Mouse (Mus musculus): ENCODE results near the gene Sntb2.
"Not testable (repeated sequence)": the region's sequence is repeated elsewhere in the genome, so short reads cannot be mapped to it uniquely, and the experiment has no call there.

Gene Sntb2

GRCm38 (mm10) chr8:106935324-106935869 lies at the start of gene Sntb2:
TSS of gene Sntb2 (plus strand) at chr8:106935750.
- in situ Hi-C loops (cut with MseI, MboI) = no loop called here

- in situ Hi-C loops (cut with MseI, MboI) = loop anchor here in 1 of 2 experiments (5.0 kb wide), 1 partner anchor 190 kb away; no protein-coding TSS in a partner anchor
Measured at GRCm38 (mm10) chr8:106887336-106888189, 48.0 kb upstream of the Sntb2 start.

- in situ Hi-C loops (cut with MseI, MboI) = loop anchor here in 1 of 2 experiments (5.0 kb wide), 1 partner anchor 192 kb away; no protein-coding TSS in a partner anchor
Measured at GRCm38 (mm10) chr8:106888803-106889202, 46.7 kb upstream of the Sntb2 start.

GRCm38 (mm10) chr8:106892210-106892805 lies 43.2 kb upstream of the Sntb2 start:
- in situ Hi-C loops (cut with MseI, MboI) = no loop called here

GRCm38 (mm10) chr8:106892806-106893451 lies 42.6 kb upstream of the Sntb2 start:
- in situ Hi-C loops (cut with MseI, MboI) = no loop called here

- in situ Hi-C loops (cut with MseI, MboI) = no loop called here
Measured at GRCm38 (mm10) chr8:106893481-106894156, 41.9 kb upstream of the Sntb2 start, which contains the start of gene Utp4. TSS of gene Utp4 (plus strand) at chr8:106893636.

- in situ Hi-C loops (cut with MseI, MboI) = no loop called here
Measured at GRCm38 (mm10) chr8:106899473-106899872, 36.1 kb upstream of the Sntb2 start.

- in situ Hi-C loops (cut with MseI, MboI) = no loop called here
Measured at GRCm38 (mm10) chr8:106905727-106906480, 29.6 kb upstream of the Sntb2 start.

GRCm38 (mm10) chr8:106906635-106907034 lies 28.9 kb upstream of the Sntb2 start:
- in situ Hi-C loops (cut with MseI, MboI) = no loop called here

GRCm38 (mm10) chr8:106907450-106907849 lies 28.1 kb upstream of the Sntb2 start:
- in situ Hi-C loops (cut with MseI, MboI) = no loop called here

GRCm38 (mm10) chr8:106908291-106908690 lies 27.3 kb upstream of the Sntb2 start:
- in situ Hi-C loops (cut with MseI, MboI) = no loop called here

- in situ Hi-C loops (cut with MseI, MboI) = no loop called here
Measured at GRCm38 (mm10) chr8:106913631-106914030, 21.9 kb upstream of the Sntb2 start.

- in situ Hi-C loops (cut with MseI, MboI) = no loop called here
Measured at GRCm38 (mm10) chr8:106919721-106920394, 15.7 kb upstream of the Sntb2 start.

- in situ Hi-C loops (cut with MseI, MboI) = no loop called here
Measured at GRCm38 (mm10) chr8:106920395-106920741, 15.2 kb upstream of the Sntb2 start.

- in situ Hi-C loops (cut with MseI, MboI) = no loop called here
Measured at GRCm38 (mm10) chr8:106924057-106924456, 11.5 kb upstream of the Sntb2 start.

- in situ Hi-C loops (cut with MseI, MboI) = no loop called here
Measured at GRCm38 (mm10) chr8:106924904-106925349, 10.6 kb upstream of the Sntb2 start.

GRCm38 (mm10) chr8:106925446-106925845 lies 10.1 kb upstream of the Sntb2 start:
- in situ Hi-C loops (cut with MseI, MboI) = no loop called here

GRCm38 (mm10) chr8:106927247-106927646 lies 8.3 kb upstream of the Sntb2 start:
- in situ Hi-C loops (cut with MseI, MboI) = no loop called here

GRCm38 (mm10) chr8:106928182-106928581 lies 7.4 kb upstream of the Sntb2 start:
- in situ Hi-C loops (cut with MseI, MboI) = not testable (repeated sequence)
